Mouse (Mus musculus): Measurements from ENCODE around the gene Pglyrp3.
"Not testable (repeated sequence)": the region's sequence is repeated elsewhere in the genome, so short reads cannot be mapped to it uniquely, and the experiment has no call there.

Gene Pglyrp3

GRCm38 (mm10) chr3:92014283-92014682, at the start of gene Pglyrp3:
Pglyrp3 (plus strand) TSS chr3:92014583.
- DNase-seq (ENCODE audit: low read depth, low spot score) = no peak

- no peak for DNase-seq (ENCODE audit: low read depth, low spot score)
Measured at GRCm38 (mm10) chr3:92011001-92011400, 3.4 kb upstream of the Pglyrp3 start.

GRCm38 (mm10) chr3:92024541-92024940, 10.2 kb downstream of the Pglyrp3 start:
- not testable (repeated sequence) for DNase-seq (ENCODE audit: low read depth, low spot score)

GRCm38 (mm10) chr3:92033203-92033602, 18.8 kb downstream of the Pglyrp3 start:
- DNase-seq (ENCODE audit: low read depth, low spot score) = no peak

GRCm38 (mm10) chr3:92033892-92034291, 19.5 kb downstream of the Pglyrp3 start:
- DNase-seq (ENCODE audit: low read depth, low spot score) = no peak

- peak; percentile 5 for DNase-seq (ENCODE audit: low read depth, low spot score)
Measured at GRCm38 (mm10) chr3:92050382-92051054, 36.1 kb downstream of the Pglyrp3 start.

GRCm38 (mm10) chr3:92080462-92081284, 66.3 kb downstream of the Pglyrp3 start:
- DNase-seq (ENCODE audit: low read depth, low spot score) = peak; percentile 19
